Mouse (Mus musculus) lung, embryonic 16.5 days (tissue): ENCODE measurements around the gene Kin. TPM values are rescaled to one million over a fixed set of nuclear protein-coding genes. Genes with fewer than 3 reads are reported as not detected.

Experiments used
- ATAC-seq: fragments of 200-750 bp; cut with Nextera tagmentation; 2 replicates; pipeline ENCODE4 v1.8.0; 2017; ENCODE audit warnings: low read depth, mild to moderate bottlenecking, moderate library complexity
- H3K27ac ChIP-seq: fragments of 300-500 bp; sonication (generic); 2 replicates; pipeline ENCODE4 v1.5.1; 2014; ENCODE audit warnings: mild to moderate bottlenecking, control low read depth, low read length
- H3K27me3 ChIP-seq: fragments of 300-500 bp; sonication (generic); 2 replicates; pipeline ENCODE4 v1.6.1; 2014; ENCODE audit warnings: low read depth, low read length, mixed read lengths; ENCODE audit not compliant: control insufficient read depth, insufficient read depth
- H3K36me3 ChIP-seq: fragments of 300-500 bp; sonication (generic); 2 replicates; pipeline ENCODE4 v1.6.1; 2014; ENCODE audit warnings: low read length; ENCODE audit not compliant: control insufficient read depth, insufficient read depth
- H3K4me1 ChIP-seq: fragments of 300-500 bp; sonication (generic); replicated peaks from 2 replicates; pipeline ENCODE4 v1.6.1; 2014; ENCODE audit warnings: low read length, mixed read lengths; ENCODE audit not compliant: control insufficient read depth, insufficient read depth
- H3K4me2 ChIP-seq: fragments of 300-500 bp; sonication (generic); 2 replicates; pipeline ENCODE4 v1.6.1; 2014; ENCODE audit warnings: low read depth, low read length, control low read depth
- H3K4me3 ChIP-seq: fragments of 300-500 bp; sonication (generic); 2 replicates; pipeline ENCODE4 v1.5.1; 2014; ENCODE audit warnings: mild to moderate bottlenecking, low read length, control low read depth
- H3K9ac ChIP-seq: fragments of 300-500 bp; sonication (generic); 2 replicates; pipeline ENCODE4 v1.6.1; 2014; ENCODE audit warnings: low read length, control low read depth
- H3K9me3 ChIP-seq: fragments of 300-500 bp; sonication (generic); 2 replicates; pipeline ENCODE4 v1.6.1; 2016; ENCODE audit warnings: low read length; ENCODE audit not compliant: control insufficient read depth
- WGBS: fragments of 180-500 bp; shearing (Covaris S2); extraction: QIAGEN DNeasy Blood & Tissue Kit; methylation state at CpG from one replicate; pipeline ENCODE4 v1.1.7; 2014; 5-methylcytosine and 5-hydroxymethylcytosine counted together
- polyA plus RNA-seq: library from polyadenylated mRNA; unstranded; fragments of >200 nt; fragmentation: Nextera tagmentation; extraction: Ambion mirVana; gene quantifications from 2 replicates; pipeline ENCODE4 v1.2.1, GENCODE M21; 2015

Kin gene
- polyA plus RNA-seq, 1 experiment from 2014 or later = 28.7 TPM

- peaks cover 12% of the 10 kb centered on the region for H3K36me3 ChIP-seq
- H3K4me3 ChIP-seq = no peak overlapping the region
- no peaks in the 10 kb centered on the region for H3K4me1 ChIP-seq
- no peaks in the 10 kb centered on the region for H3K27me3 ChIP-seq
- no peak for ATAC-seq
- H3K9me3 ChIP-seq = no peaks in the 10 kb centered on the region
- H3K27ac ChIP-seq = no peak overlapping the region
- H3K4me2 ChIP-seq = no peak overlapping the region
- no peak overlapping the region for H3K9ac ChIP-seq
- 83% methylated on average over 7 of the region's 7 CpGs for WGBS
These were observed 8.6 kb upstream of the Kin start for GRCm38 (mm10) chr2:10071751-10072150.

- H3K4me1 ChIP-seq = peaks cover 17% of the 10 kb centered on the region
- no peak overlapping the region for H3K4me2 ChIP-seq
- no peaks in the 10 kb centered on the region for H3K36me3 ChIP-seq
- H3K9me3 ChIP-seq = no peaks in the 10 kb centered on the region
- WGBS = 62% methylated on average over 7 of the region's 7 CpGs
- no peak for ATAC-seq
- no peak overlapping the region for H3K27ac ChIP-seq
- H3K9ac ChIP-seq = no peak overlapping the region
- no peaks in the 10 kb centered on the region for H3K27me3 ChIP-seq
- H3K4me3 ChIP-seq = no peak overlapping the region
These were observed 5.9 kb upstream of the Kin start for GRCm38 (mm10) chr2:10074470-10074869.

GRCm38 (mm10) chr2:10076675-10077074, 3.7 kb upstream of the Kin start:
- ATAC-seq = no peak
- H3K9me3 ChIP-seq = no peaks in the 10 kb centered on the region
- WGBS = 66% methylated on average over 8 of the region's 8 CpGs
- H3K4me3 ChIP-seq = no peak overlapping the region
- no peak overlapping the region for H3K27ac ChIP-seq
- no peaks in the 10 kb centered on the region for H3K27me3 ChIP-seq
- no peak overlapping the region for H3K9ac ChIP-seq
- H3K36me3 ChIP-seq = no peaks in the 10 kb centered on the region
- H3K4me2 ChIP-seq = no peak overlapping the region
- H3K4me1 ChIP-seq = peaks cover 23% of the 10 kb centered on the region

GRCm38 (mm10) chr2:10079745-10080309, 566 bp upstream of the Kin start:
- peak overlapping the region; percentile 75 for H3K27ac ChIP-seq
- H3K9ac ChIP-seq = peak overlapping the region; percentile 90
- under 1% methylated on average over 28 of the region's 28 CpGs for WGBS

GRCm38 (mm10) chr2:10081453-10082080, 1.2 kb downstream of the Kin start:
- peaks cover 24% of the 10 kb centered on the region for H3K4me1 ChIP-seq
- no peaks in the 10 kb centered on the region; the same call in 1 of the 2 replicates for H3K36me3 ChIP-seq
- peak overlapping the region; percentile 66 for H3K4me3 ChIP-seq
- H3K9me3 ChIP-seq = no peaks in the 10 kb centered on the region
- no peaks in the 10 kb centered on the region for H3K27me3 ChIP-seq
- peak overlapping the region; percentile 51 for H3K9ac ChIP-seq
- H3K27ac ChIP-seq = no peak overlapping the region
- no peak for ATAC-seq
- H3K4me2 ChIP-seq = peak overlapping the region; percentile 85
- 71% methylated on average over 5 of the region's 5 CpGs for WGBS

More at GRCm38 (mm10) chr2:10079745-10080309, 566 bp upstream of the Kin start:
- Histone ChIP-seq H3K9me3 (no peaks in the 10 kb centered on the region), H3K4me3 (peak overlapping the region; percentile 66), H3K36me3 (no peaks in the 10 kb centered on the region), H3K27me3 (no peaks in the 10 kb centered on the region), H3K4me1 (peaks cover 24% of the 10 kb centered on the region), H3K4me2 (peak overlapping the region; percentile 62)
- peak; percentile 3; the same call in 1 of the 2 replicates for ATAC-seq

GRCm38 (mm10) chr2:10082737-10083136, 2.3 kb downstream of the Kin start:
- Histone ChIP-seq H3K36me3 (peaks cover 8% of the 10 kb centered on the region), H3K4me1 (peaks cover 21% of the 10 kb centered on the region), H3K9ac (no peak overlapping the region), H3K4me3 (no peak overlapping the region), H3K4me2 (no peak overlapping the region), H3K27ac (no peak overlapping the region), H3K27me3 (no peaks in the 10 kb centered on the region), H3K9me3 (no peaks in the 10 kb centered on the region)
- 63% methylated on average over 1 of the region's 1 CpGs for WGBS
- no peak for ATAC-seq

- H3K4me1 ChIP-seq = no peaks in the 10 kb centered on the region
- ATAC-seq = no peak
- H3K9me3 ChIP-seq = no peaks in the 10 kb centered on the region
- no peak overlapping the region for H3K9ac ChIP-seq
- H3K27me3 ChIP-seq = no peaks in the 10 kb centered on the region
- no peak overlapping the region for H3K4me2 ChIP-seq
- WGBS = 84% methylated on average over 8 of the region's 8 CpGs
- no peak overlapping the region for H3K4me3 ChIP-seq
- H3K36me3 ChIP-seq = peaks cover 30% of the 10 kb centered on the region
- H3K27ac ChIP-seq = no peak overlapping the region
These were observed 7.0 kb downstream of the Kin start for GRCm38 (mm10) chr2:10087256-10087850.

- Histone ChIP-seq H3K4me1 (no peaks in the 10 kb centered on the region), H3K36me3 (peaks cover 27% of the 10 kb centered on the region), H3K9ac (no peak overlapping the region), H3K27me3 (no peaks in the 10 kb centered on the region), H3K4me2 (no peak overlapping the region), H3K4me3 (no peak overlapping the region), H3K9me3 (no peaks in the 10 kb centered on the region), H3K27ac (no peak overlapping the region)
- WGBS = 66% methylated on average over 14 of the region's 14 CpGs
- ATAC-seq = no peak
These were observed 14.1 kb downstream of the Kin start for GRCm38 (mm10) chr2:10094327-10095100.

GRCm38 (mm10) chr2:10098598-10099215, 18.3 kb downstream of the Kin start:
- no peak for ATAC-seq
- Histone ChIP-seq H3K4me3 (no peak overlapping the region), H3K27me3 (no peaks in the 10 kb centered on the region), H3K9me3 (no peaks in the 10 kb centered on the region), H3K4me2 (no peak overlapping the region), H3K36me3 (no peaks in the 10 kb centered on the region), H3K9ac (no peak overlapping the region), H3K27ac (no peak overlapping the region), H3K4me1 (no peaks in the 10 kb centered on the region)
- 30% methylated on average over 9 of the region's 9 CpGs for WGBS
